Mouse (Mus musculus): ENCODE data around the gene Eif4a2.
"Not testable (repeated sequence)": the region's sequence is repeated elsewhere in the genome, so short reads cannot be mapped to it uniquely, and the experiment has no call there.

The Eif4a2 gene

DNA sequence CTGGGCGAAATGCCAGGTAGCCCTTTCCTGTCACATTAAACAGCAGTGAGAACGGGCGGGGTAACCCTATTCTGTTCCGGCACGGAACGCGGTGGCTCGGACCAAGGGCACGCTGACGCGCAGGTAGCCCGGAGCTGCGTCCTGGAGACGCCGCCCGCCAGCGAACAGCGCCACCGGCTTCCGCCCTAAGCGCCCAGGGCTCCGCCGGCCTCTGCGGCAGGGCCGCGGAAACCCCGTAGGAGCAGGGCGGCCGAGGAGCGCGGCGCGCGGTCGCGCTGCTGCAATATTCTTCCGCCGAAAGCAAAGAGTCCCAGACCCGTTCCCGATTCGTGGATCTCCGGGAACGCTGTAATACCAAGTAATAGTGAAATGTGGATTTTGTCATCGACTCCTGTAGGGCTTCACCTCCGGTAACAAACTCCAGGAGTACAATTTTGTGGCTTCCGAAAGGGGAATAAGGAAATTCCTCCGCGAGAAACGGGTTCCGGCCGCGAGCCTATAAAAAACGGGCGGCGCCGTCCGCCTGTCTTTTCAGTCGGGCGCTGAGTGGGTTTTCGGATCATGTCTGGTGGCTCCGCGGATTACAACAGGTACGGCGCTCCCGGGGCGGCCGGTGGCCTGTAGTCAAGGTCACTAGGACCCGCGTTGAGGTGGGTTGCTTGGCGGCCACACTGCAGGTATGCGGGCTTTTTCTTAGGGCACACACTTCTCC, at the start of gene Eif4a2:
Eif4a2 (plus strand) TSS at position 214 of the 712 bp plus-strand sequence.
- in situ Hi-C loops (cut with MboI, MseI), result loop anchor here (25.0 kb wide), 1 partner anchor 845 kb away; the partner anchor contains the start of gene Tra2b

DNA sequence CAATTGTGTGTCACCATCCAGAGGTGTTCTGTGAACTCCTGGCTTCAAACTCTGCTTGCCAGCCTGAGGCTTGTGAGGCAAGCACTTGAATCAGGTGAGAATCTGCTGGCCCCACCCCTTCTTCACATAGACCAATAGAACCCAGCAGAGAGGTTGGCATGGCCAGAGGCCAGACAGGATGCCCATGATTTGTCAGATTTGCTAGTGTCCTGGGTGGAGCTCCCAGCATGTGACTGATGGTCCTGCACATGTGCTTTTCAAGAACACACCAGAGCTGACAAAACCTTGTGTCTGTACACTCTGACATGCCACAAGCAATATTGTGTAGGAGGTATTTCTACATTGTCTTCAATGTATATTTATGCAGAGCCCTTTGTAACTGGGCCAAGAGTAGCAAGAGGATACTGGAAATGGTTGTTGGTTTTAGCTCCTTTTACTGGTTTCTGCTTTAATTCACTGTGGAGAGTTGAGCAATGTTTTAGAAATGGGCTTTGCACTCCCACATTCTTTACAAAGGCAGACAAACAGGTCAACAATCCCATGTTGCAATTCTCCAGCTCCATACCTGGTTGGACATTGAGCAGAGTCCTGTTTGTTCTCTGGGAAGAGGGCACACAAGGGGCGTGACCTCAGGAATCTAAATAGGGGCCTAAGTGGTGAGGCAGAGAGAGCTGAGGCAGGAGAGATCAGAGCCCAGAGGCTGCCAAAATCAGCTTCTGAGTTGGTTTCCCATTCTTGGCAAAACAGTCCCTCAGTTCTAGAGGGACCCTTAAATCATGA, 49.4 kb upstream of the Eif4a2 start, which contains the start of gene Kng1:
Kng1 (plus strand) TSS at position 198 of the 780 bp plus-strand sequence.
- in situ Hi-C loops (cut with MboI, MseI), result loop anchor here (10.0 kb wide), 1 partner anchor 357 kb away; no protein-coding TSS in a partner anchor

DNA sequence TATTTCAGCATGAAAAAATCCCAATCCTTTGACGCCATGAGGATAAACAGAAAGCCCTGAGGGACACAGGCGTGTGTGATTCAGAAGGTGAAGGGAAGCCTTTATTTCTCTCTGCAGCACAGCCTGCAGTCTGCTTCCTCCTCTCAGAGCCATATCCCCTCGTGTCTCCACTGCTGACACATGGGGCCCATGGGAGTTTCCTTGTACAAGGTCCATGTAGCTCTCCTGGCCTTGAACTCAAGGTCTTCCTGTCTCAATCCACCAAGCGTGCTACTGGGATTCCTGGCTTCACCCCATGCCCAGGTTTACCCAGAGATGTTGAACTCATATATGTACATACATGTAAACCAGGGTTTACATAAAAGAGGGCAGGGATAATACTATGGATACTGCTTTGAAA, 47.6 kb upstream of the Eif4a2 start:
- in situ Hi-C loops (cut with MboI, MseI), result loop anchor here (10.0 kb wide), 1 partner anchor 355 kb away; no protein-coding TSS in a partner anchor

GRCm38 (mm10) chr16:23060781-23061325, 46.4 kb upstream of the Eif4a2 start:
- in situ Hi-C loops (cut with MboI, MseI), result not testable (repeated sequence)

GRCm38 (mm10) chr16:23077516-23077915, 29.7 kb upstream of the Eif4a2 start:
- in situ Hi-C loops (cut with MboI, MseI), result not testable (repeated sequence)

DNA sequence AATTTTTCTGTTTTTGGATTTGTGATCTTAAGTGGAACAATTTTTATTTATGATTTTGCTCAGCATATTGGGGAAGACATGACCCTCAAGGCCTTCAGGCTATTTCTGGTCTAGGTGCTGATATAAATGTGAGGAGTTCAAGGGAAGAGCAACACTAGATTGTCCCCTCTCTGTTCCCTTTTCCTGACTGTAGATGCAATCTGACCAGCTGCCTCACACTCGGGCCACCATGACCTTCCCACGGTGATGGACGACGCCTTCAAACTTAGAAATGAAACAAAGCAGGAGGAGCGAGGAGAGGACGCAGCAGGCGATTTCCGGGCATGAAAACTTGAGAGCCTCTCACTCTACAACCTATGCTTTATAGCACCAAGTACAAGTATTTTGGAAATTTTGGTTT, 20.1 kb upstream of the Eif4a2 start:
- in situ Hi-C loops (cut with MboI, MseI), result not testable (repeated sequence)

DNA sequence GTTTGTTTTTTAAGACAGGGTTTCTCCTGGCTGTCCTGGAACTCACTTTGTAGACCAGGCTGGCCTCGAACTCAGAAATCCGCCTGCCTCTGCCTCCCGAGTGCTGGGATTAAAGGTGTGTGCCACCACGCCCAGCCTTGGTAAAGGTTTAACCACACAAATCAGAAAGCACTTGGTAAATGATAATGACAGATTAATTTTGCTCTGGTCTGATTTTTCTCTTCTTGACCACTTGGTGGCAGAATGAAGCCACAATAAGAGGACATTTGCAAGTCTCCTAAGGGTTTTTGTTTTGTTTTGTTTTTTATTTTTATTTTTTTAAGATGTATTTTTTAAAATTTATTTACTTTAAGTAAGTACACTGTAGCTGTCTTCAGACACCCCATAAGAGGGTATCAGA, 19.5 kb upstream of the Eif4a2 start:
- in situ Hi-C loops (cut with MboI, MseI), result not testable (repeated sequence)

GRCm38 (mm10) chr16:23088491-23088890, 18.8 kb upstream of the Eif4a2 start:
- in situ Hi-C loops (cut with MboI, MseI), result not testable (repeated sequence)

DNA sequence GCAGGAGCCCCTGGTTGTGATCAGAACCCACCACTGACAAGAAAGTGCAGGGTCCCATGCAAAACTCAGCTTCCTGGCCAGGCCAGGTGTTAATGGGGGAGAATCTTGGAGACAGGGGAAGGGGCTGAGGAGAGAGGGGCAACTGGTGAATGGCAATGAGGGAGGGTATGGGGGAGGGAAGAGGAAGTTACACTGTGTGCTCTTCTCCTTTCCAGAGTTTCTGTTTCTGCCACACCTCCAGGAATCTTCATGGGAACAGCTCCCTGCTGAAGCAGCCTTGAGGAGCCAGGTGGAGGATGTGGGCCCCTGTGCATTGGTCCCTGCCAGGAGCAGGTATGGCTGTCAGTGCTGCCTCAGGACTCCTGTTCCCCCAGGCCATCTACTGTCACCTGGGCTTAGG, 15.9 kb upstream of the Eif4a2 start:
- in situ Hi-C loops (cut with MboI, MseI), result loop anchor here (5.0 kb wide), 1 partner anchor 46 kb away; no protein-coding TSS in a partner anchor

DNA sequence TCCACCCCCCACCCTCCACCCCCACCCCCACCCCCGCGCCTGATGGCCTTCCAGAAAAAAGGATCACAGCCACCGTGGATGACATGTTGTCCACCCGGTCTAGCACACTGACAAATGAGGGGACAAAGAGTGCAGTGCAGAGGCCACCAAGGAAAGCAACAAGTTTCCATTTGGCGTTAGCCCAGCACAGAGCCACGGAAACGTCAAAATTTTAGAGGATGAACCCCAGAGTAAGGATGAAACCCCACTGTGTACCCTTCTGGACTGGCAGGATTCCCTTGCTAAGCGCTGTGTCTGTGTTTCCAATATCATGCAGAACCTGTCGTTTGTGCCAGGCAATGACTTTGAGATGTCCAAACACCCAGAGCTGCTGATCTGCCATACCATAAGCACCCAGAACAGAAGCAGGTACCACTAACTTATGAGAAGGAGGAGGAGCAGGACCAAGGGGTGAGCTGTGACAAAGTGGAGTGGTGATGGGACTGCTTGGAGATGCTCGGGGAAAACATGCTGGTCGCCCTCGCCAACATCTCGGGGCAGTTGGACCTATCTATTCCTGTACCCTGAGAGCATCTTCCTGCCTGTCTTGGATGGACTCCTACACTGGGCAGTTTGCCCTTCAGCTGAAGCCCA, 13.8 kb upstream of the Eif4a2 start:
- in situ Hi-C loops (cut with MboI, MseI), result loop anchor here (5.0 kb wide), 1 partner anchor 44 kb away; no protein-coding TSS in a partner anchor

- in situ Hi-C loops (cut with MboI, MseI), result loop anchor here (5.0 kb wide), 1 partner anchor 43 kb away; no protein-coding TSS in a partner anchor
Measured at GRCm38 (mm10) chr16:23094136-23094535, 13.1 kb upstream of the Eif4a2 start.

GRCm38 (mm10) chr16:23095581-23095980, 11.7 kb upstream of the Eif4a2 start:
- in situ Hi-C loops (cut with MboI, MseI), result not testable (repeated sequence)

GRCm38 (mm10) chr16:23096886-23097285, 10.4 kb upstream of the Eif4a2 start:
- in situ Hi-C loops (cut with MboI, MseI), result not testable (repeated sequence)

- in situ Hi-C loops (cut with MboI, MseI), result not testable (repeated sequence)
Measured at GRCm38 (mm10) chr16:23097290-23098104, 9.7 kb upstream of the Eif4a2 start.

GRCm38 (mm10) chr16:23098105-23098452, 9.2 kb upstream of the Eif4a2 start:
- in situ Hi-C loops (cut with MboI, MseI), result not testable (repeated sequence)

- in situ Hi-C loops (cut with MboI, MseI), result loop anchor here (25.0 kb wide), 1 partner anchor 837 kb away; the partner anchor contains the start of gene Tra2b
Measured at GRCm38 (mm10) chr16:23099632-23100031, 7.6 kb upstream of the Eif4a2 start.

GRCm38 (mm10) chr16:23100099-23100575, 7.1 kb upstream of the Eif4a2 start:
- in situ Hi-C loops (cut with MboI, MseI), result loop anchor here (25.0 kb wide), 1 partner anchor 838 kb away; the partner anchor contains the start of gene Tra2b

- in situ Hi-C loops (cut with MboI, MseI), result loop anchor here (25.0 kb wide), 1 partner anchor 838 kb away; the partner anchor contains the start of gene Tra2b
Measured at GRCm38 (mm10) chr16:23100613-23101012, 6.6 kb upstream of the Eif4a2 start.

DNA sequence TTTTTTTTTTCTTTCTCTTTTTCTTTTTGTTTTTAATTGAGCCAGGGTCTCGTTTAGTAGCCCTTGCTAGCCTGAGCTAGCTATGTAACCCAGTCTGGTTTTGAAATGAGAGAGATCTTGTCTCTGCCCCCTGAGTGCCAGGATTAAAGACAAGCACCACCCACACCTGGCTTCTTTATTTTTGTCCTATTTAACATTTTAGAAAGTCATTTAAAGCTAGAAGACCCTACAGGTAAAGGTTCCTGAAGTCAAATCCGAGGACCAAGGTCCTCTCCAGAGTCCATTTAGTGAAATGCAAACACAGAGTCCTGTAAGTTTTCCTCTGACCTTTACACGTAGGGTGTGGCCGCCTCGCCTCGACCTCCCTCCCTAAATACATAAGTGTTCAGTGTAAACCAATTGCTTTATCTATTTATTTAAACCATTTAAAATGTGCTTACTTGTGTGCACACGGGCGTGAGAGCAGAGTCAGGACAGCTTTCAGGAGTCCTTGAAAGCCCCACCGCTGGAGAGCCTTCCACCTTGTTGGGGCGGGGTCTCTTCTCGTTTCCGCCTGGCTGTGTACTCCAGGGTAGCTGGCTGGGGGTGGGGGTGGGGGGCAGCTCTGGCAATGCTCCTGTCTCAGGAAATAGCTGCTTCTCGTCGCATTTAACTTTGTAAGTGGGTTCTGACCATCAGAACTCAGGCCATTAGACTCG, 4.8 kb upstream of the Eif4a2 start:
- in situ Hi-C loops (cut with MboI, MseI), result loop anchor here (25.0 kb wide), 1 partner anchor 840 kb away; the partner anchor contains the start of gene Tra2b

Measured in T-helper 2 cell (primary cell).